Mouse (Mus musculus) heart, postnatal 25 days (tissue): ENCODE measurements around the gene Mgrn1. TPM values are rescaled to one million over a fixed set of nuclear protein-coding genes. Genes with fewer than 3 reads are reported as not detected.

Experiments
- DNase-seq: peaks from one replicate; pipeline ENCODE4 v3.0.0; 2022; ENCODE audit warnings: low spot score
- intact Hi-C: fragments of 180-260 bp; cut with DNase I; formaldehyde crosslinking; loops from one replicate; pipeline ENCODE4 v1.15.1; 2025
- total RNA-seq, 2 experiments: library from RNA; stranded (reverse); gene quantifications; 2 replicates each; pipeline ENCODE4 v1.2.3; 2021

The Mgrn1 gene
- total RNA-seq, 2 experiments from 2014 or later = 147 to 148 TPM

GRCm38 (mm10) chr16:4877701-4878100 lies 8.3 kb upstream of the Mgrn1 start:
- no peak for DNase-seq
- intact Hi-C loops = loop anchor here (2.0 kb wide), 1 partner anchor 35 kb away; no protein-coding TSS in a partner anchor

GRCm38 (mm10) chr16:4878192-4878885 lies 7.7 kb upstream of the Mgrn1 start:
- intact Hi-C loops = loop anchor here (2.0 kb wide), 1 partner anchor 34 kb away; no protein-coding TSS in a partner anchor
- no peak for DNase-seq

- intact Hi-C loops = loop anchor here (2.0 kb wide), 1 partner anchor 34 kb away; no protein-coding TSS in a partner anchor
- no peak for DNase-seq
These were observed 6.8 kb upstream of the Mgrn1 start for GRCm38 (mm10) chr16:4879101-4879707.

- intact Hi-C loops = loop anchor here (2.0 kb wide), 1 partner anchor 33 kb away; no protein-coding TSS in a partner anchor
- DNase-seq = peak; percentile 86
These were observed 6.3 kb upstream of the Mgrn1 start for GRCm38 (mm10) chr16:4879708-4880124.

GRCm38 (mm10) chr16:4880136-4880825 lies 5.8 kb upstream of the Mgrn1 start, which contains the start of gene Ubald1:
Gene Ubald1, minus strand, starts transcription at chr16:4880315.
- peak; percentile 95 for DNase-seq
- intact Hi-C loops = no loop called here

- intact Hi-C loops = no loop called here
- no peak for DNase-seq
These were observed 4.4 kb upstream of the Mgrn1 start for GRCm38 (mm10) chr16:4881400-4882351.

GRCm38 (mm10) chr16:4884930-4885329 lies 1.1 kb upstream of the Mgrn1 start:
- intact Hi-C loops = no loop called here
- no peak for DNase-seq

GRCm38 (mm10) chr16:4886690-4887020 lies 606 bp downstream of the Mgrn1 start:
- intact Hi-C loops = loop anchor here (2.0 kb wide), 1 partner anchor 54 kb away; no protein-coding TSS in a partner anchor
- no peak for DNase-seq

GRCm38 (mm10) chr16:4890201-4890709 lies 4.2 kb downstream of the Mgrn1 start:
- intact Hi-C loops = no loop called here
- DNase-seq = no peak

- intact Hi-C loops = no loop called here
- no peak for DNase-seq
These were observed 6.1 kb downstream of the Mgrn1 start for GRCm38 (mm10) chr16:4892171-4892570.

GRCm38 (mm10) chr16:4894201-4894908 lies 8.3 kb downstream of the Mgrn1 start:
- intact Hi-C loops = no loop called here
- DNase-seq = no peak

- DNase-seq = peak; percentile 66
- intact Hi-C loops = no loop called here
These were observed 10.4 kb downstream of the Mgrn1 start for GRCm38 (mm10) chr16:4896249-4897027.

GRCm38 (mm10) chr16:4897146-4897730 lies 11.2 kb downstream of the Mgrn1 start:
- intact Hi-C loops = no loop called here
- DNase-seq = no peak

- intact Hi-C loops = no loop called here
These were observed 12.8 kb downstream of the Mgrn1 start for GRCm38 (mm10) chr16:4898881-4899280.

GRCm38 (mm10) chr16:4899711-4900110 lies 13.7 kb downstream of the Mgrn1 start:
- intact Hi-C loops = no loop called here
- DNase-seq = no peak

More at GRCm38 (mm10) chr16:4898881-4899280, 12.8 kb downstream of the Mgrn1 start:
- no peak for DNase-seq

GRCm38 (mm10) chr16:4901167-4901566 lies 15.1 kb downstream of the Mgrn1 start:
- intact Hi-C loops = no loop called here
- DNase-seq = no peak

- intact Hi-C loops = no loop called here
- no peak for DNase-seq
These were observed 16.3 kb downstream of the Mgrn1 start for GRCm38 (mm10) chr16:4902390-4902789.
